Mouse (Mus musculus): ENCODE results near the gene Spns1.
A peak's percentile ranks its signal among the peaks of the same experiment; 100 is the strongest.
"Not testable (repeated sequence)": the region's sequence is repeated elsewhere in the genome, so short reads cannot be mapped to it uniquely, and the experiment has no call there.

Gene Spns1

DNA sequence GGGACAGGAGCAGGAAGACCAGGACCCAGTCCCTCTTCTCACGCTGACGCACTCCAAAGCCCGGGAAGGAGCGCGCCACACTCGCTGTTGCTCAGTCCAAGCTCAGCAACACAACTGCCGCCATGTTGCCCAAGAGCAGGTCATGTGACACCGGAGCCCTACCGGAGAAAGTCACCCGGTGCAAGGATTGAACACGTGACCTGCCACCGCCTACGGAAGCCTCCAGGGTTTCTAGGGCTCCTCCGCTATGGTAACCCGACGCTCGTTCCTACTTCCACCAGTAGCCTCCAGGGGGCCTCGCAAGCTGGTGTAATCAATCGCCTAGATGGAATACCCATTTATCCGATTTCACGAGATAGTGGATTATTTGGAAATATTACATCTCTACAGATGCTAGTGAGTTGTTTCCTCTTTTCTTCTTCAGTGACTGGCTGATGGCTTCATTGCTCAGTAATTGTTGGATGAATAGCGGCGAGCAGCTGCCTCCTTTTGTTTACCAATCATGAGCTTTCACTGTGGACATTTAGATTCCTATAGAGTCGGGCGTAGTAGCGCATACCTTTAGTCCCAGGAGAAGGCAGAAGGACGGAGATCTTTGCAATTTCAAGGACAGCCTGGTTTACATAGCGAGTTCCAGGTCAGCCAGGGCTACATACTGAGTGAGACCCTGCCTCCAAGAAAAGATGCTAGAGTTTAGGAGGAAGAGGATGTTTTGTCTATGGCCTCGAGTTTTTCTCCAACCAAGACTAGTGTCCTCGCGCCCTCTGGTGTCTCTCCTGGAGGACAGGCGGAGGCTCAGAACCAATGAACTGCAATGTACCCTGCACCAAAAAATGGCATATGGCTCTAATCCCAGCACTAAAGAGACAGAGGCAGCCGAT lies at the start of gene Spns1:
Gene Spns1, minus strand, starts transcription at position 173 of the 881 bp plus-strand sequence.
- peak; percentile 96 to 98 for DNase-seq

DNA sequence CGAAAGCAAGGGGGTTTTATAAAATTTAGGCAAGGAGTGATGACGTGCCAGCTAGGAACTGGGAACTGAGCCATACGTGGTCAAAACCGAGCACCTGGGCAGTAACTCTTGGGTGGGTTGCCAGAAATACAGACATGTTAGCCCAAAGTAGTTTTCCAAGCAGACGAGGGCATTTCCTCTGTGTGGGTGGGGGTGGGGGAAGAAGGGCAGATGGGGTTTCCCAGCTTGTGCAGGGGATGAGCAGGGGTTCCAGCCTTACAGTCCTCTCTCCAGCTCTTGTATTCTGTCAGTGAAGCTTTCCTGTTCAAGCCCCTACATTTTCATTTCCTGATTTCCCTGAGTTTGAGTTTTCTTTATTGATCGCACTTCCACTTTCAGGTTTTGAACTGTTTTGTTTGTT lies 46.9 kb upstream of the Spns1 start:
- no peak for DNase-seq

DNA sequence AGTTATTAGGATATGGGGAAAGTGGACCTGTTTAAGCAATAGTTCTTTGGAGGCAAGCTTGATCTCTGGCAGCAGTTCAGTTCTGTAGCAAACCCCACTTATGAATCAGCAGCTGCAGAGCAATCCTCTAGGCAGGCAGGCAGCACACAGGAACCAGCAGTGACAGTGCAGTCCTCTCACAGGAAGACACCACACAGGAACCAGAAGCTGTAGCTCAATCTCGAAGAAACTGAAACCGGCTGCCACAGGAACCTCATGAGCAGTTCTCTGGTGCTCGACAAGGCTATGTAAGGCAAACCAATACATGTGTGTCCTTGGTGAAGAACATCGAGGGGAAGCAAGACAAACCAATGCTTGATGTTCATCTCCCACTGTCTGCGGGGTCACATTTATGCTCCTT lies 44.5 kb upstream of the Spns1 start:
- no peak for DNase-seq

DNA sequence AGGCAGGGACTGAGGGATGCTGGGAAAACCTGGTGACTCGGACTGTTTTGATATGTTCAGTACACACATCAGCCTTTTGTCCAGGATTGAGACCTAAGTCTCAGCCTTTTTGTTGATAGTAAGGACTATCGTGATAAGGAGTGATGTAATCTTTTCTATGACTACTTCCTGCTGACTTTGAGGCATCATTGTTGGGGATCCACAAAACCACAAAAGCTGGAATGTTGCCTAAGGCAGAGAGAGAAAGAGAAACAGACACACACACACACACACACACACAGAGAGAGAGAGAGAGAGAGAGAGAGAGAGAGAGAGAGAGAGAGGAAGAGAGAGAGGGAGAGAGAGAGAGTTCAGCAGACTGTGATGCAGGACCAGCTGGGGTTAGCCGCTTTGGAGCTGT lies 41.2 kb upstream of the Spns1 start:
- DNase-seq, result no peak

DNA sequence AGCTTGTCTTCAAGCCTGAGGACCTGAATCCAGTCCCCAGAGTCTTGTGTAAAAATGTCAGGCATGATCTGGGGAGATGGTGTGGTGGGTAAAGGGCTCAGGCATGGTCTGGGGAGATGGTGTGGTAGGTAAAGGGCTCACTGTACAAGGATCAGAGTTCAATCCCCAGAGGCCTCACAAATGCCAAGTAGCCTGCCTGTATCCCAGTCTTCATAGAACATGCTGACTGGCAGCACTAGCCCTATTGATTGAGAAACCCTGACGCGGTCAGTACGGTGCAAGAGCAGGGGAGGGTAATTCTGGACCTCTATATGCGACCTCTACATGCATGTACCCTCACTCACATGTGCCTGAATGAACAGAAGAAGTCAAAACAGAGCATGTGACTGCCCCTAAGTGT lies 40.4 kb upstream of the Spns1 start:
- no peak for DNase-seq

DNA sequence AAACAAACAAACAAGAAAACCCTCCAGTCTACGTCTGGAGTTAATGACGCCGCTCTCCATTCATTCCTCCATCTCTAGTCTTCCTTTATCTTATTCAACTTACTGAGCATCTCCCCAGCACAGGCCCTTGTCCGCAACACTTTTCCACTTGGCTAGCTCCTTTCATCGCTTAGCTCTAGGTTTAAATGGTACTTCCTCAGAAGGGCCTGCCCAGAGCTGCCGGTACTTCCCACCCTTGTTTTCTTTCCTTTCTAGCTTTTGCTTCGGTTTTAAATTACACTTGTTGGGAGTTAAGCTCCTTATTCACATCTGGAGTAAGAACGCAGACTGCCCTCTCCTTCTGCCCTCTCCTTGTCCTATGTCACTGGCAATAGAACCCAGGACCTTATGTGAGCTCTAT lies 39.8 kb upstream of the Spns1 start:
- DNase-seq, result no peak

DNA sequence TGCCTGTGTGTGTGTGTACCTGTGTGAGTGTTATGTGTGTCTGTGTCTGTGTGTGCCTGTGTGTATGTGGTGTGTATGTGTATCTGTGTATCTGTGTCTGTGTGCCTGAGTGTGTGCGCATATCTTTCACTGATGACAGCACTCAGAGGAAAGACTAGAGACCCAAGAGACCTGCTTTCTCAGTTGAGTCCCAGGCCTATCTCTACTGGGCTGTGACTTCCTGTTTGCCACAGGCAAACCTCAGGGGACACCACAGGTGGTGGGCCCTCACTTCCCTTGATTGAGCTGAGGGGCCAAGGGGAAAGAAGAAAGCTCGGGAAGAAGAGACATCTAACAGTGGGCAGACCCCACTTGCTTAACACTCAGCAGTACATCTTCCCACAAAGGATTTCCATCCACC lies 39.4 kb upstream of the Spns1 start:
- no peak for DNase-seq

DNA sequence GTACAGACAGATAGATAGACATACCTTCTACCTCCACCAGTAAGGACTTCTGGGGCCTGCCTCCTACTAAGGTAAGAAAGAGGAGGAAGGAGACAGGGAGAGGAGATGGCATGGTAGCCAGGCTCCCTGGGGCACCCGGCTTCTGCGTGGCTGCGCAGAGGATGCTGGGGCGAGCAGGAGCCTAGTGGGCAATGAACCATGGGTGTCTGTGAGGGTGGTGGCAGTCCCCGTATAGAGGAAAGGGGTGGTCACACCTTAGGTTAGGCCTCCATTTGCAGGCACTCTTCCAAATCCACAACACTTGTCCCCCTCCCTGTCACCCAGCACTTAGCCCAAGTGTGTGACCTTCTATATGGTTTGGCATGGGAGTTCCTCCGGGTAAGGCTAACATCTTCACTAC lies 37.5 kb upstream of the Spns1 start, which contains the start of gene Cd19:
Gene Cd19, minus strand, starts transcription at position 165 of the 400 bp plus-strand sequence.
- no peak for DNase-seq

DNA sequence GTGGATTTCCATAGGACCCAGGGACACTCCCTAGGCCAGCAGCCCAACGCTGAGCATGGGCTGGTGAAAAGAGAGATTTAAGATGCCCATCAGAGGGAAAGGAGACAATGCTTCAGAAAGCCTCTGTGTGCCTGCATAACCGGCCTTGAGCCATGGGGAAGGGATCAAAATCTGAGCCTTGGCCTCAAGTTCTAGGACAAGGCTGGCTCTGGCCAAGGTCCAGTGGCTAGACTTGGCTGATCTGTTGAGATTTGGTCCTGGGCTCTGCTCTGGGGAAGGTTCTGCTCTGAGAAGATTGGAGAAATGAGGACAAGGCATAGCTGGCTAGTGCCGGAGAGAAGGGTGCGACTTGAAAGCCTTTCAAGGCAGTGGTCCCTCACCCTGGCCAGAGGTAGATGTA lies 33.8 kb upstream of the Spns1 start:
- no peak for DNase-seq

DNA sequence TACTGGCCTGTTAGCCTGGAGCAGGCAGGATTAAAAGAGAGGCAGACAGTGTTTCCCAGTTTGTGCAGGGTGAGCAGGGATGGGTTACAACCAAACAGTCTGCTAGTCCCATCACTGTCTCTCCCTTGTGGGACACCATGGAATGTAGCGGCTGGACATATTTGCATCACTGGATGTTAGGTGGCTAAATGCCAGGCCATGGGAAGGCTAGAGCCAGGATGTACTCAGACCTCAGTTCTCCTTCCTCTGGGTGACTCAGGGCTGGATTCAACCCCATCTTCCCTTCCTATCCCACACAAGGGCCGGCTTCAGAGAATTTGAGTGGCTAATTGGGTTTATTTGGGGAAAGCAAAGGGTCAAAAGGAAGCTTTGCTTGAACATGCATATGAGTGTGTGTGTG lies 31.4 kb upstream of the Spns1 start:
- DNase-seq, result no peak

DNA sequence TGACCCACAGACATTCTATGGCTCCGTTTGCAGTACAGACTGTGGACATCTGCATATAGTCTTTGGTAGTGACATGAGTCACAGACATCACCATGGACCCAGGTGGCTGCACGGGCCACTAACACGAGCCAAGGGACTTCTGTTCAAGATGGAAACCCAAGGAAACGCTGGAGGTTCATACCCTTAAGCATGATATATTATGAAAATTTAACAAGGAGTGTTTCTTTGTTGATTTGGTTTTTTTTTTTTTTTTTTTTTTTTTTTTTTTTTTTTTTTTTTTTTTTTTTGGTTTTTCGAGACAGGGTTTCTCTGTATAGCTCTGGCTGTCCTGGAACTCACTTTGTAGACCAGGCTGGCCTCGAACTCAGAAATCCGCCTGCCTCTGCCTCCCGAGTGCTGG lies 25.3 kb upstream of the Spns1 start:
- not testable (repeated sequence) for DNase-seq

DNA sequence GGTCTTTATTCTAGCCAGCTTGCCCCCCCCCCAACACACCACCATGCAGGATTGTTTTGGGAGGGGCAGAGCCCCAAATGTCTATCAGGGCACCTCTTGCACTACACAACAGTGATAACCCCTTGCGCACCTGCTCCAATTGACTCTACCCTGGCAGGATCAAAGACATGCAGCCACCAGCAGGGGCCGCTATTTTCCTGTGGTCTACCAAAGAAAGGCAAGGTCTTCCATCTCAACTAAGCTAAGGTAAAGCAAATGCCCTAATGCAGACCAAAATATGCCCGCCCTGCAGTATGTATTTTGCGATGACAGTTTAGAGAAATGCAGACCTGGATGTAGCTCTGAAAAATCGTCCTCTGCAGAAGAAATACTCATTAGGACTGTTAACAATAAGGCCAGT lies 22.3 kb upstream of the Spns1 start:
- peak; percentile 91 to 95 for DNase-seq

DNA sequence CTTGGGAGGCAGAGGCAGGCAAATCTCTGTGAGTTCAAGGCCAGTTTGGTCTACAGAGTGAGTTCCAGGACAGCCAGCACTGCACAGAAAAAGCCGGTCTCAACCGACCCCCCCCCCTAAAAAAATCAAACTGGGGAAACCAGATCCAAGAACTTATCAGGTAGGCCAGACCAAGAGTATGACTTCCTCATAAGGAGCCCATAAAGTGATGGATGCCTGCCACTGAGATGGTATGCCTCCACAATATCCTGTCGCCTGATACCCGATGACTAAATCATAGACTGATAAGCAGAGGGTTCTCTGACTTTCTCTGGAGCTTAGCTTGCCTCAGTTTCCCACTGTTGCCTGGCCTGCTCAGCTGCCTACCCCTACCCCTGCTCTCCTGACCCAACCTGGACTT lies 20.6 kb upstream of the Spns1 start:
- no peak for DNase-seq

DNA sequence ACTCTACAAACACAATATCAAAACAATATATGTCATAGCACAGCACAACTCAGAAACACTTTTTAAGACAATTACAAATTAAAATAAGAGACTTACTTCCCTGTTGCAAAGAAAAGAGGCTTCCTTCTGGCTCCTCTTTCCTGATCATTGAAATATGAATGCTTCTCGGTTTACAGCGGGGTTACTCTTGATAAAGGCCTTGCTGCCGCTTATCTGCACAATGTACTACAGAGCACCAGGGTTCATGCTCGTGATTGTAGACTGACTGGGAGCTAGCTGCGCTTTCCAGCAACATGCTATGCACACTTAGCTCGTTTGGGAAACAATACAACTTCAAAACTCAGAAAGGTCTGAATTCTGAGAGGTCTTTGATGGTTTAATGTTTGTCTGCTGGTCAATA lies 20.0 kb upstream of the Spns1 start:
- no peak for DNase-seq

DNA sequence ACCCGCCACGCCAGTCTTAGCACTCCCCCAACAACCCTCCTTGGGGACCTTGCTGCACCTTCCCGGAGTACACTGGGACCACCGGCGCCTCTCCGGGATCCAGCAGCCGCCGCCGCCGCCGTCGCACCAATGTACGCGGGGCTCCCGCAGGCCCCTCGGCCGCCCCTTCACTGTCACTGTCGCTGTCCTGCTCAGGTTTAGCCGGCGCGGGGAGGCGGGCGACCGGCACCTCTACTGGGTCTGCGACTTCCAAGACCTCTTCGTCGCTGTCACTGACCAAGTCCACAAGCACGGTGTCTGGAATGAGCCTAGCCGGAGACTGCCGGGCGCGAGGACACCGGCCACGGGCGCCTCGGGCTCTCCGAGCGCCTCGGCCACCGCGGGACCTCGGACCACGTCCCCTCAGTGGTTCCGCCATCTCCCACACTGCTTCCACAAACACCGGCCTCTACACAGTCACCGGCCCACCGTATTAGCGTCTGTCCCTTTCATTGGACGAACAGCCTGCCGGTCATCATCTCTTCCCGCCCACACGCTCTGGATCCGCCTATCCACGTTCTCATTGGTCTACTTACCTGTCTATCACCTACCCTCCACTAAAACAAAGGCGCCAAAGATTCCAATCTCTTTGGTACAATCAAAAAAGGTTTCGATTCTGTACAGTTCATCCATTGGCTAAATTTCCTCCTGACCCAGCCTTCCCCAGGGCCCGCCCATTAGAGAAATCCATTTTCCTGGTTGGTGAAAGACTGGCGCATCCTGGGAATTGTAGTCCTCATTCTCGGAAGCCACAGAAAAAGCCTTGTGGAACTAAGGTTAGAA lies 19.3 kb upstream of the Spns1 start, which contains the start of gene Nfatc2ip:
Gene Nfatc2ip, minus strand, starts transcription at position 440 of the 822 bp plus-strand sequence.
- peak; percentile 97 to 99 for DNase-seq

DNA sequence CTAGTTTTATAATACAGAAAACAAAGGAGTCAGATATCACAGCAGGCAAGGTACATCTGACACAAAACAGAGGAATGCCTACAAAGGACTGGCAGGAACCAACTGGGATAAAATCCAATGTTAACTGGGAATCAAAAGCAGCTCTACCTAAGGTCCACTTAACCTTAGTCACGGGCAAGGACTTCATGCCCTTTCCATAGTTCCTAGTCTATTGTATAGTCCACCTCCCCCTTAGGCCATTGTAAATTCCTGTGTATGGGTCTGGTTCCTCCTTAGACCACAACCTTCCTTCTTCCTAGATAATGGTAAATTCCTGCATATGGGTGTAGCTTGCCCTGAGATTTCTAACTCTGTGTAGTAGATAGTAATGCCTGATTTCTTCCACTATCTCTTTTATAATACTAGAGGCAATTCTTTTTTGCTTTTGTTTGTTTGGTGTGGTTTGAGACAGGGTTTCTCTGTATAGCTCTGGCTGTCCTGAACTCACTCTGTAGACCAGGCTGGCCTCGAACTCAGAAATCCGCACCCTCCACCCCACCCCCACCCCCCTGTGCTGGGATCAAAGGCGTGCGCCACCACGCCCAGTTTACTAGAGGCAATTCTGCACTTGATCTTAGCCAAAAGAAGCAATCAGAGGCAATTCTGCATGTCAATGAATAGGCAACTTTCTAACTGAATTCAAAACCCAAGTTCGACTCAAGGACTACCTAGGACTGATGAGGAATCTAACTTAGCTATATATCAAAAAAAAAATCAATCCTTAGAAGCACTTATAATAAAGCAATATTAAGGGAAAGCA lies 15.0 kb upstream of the Spns1 start:
- not testable (repeated sequence) for DNase-seq

DNA sequence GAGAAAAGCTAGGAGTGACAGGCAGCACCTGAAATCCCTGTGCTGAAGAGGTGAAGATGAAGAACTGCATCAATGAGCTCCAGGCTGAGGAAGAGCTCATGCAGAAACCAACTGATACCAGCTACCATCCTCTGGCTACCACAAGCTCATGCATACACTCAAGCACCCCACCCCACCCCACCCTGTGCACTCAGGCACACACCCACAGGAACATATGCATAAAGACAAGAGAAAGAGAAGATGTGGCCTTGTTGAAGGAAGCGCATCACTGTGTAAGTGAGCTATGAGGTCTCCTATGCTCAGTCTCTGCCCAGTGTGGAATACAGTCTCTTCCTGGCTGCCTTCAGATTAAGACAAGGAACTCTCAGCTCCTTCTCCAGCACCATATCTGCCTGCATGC lies 10.9 kb upstream of the Spns1 start:
- DNase-seq, result no peak

DNA sequence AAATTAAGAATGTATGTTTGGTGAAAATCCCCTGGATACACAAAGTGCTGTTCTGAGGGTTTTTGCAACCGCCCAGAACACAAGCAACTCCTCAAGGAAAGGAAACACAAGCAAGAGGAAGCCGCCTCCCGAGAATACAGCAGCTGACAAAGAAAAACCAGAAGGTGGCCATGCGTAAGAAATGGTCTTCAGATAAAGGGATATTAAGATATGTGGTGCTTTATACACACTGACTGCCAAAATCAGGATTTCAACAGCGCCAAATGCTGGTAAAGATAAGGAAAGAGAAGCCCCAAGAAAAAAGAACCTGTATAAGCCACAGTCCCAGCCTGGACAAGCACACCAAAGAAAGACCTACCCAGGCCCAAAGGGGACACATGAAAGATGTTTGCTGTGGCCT lies 6.3 kb upstream of the Spns1 start:
- no peak for DNase-seq

DNA sequence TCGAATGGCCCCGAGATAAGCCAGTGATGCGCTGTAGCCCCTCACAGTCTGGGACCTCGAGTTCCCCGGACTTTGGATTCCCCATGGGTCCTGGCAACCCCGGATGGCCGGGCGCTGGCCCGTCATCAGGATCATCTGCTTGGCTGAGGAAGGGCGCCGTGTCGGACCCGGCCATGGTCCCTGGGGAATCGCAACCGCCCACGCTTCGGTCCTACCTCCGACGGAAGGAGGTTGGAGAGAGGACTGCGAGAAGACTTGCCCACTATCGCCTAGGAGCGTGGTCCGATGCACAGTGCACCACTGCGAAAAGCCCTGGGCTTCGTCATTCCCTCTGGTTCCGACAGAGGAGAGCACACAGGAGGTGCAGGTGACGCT lies 360 bp downstream of the Spns1 start:
- DNase-seq, result peak in 1 of 2 experiments; percentile 61

DNA sequence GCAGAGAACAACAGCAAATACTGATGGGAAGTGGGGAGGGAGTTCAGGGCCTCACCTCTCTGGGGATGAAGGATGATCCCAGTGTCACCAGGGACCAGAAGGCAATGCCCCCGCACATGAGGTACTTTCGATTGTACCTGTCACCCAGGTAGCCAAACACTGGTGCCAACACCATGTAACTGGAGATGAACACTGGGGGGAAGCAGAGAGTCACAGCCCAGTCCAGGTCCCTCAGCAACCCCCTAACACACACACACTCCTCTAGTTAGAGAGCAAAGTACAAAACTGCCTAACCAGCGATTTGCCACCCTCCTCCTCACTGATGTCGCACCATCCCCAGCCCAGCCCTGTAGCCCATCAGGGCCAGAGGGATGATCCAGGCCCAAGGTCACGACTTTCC lies 2.2 kb downstream of the Spns1 start:
- DNase-seq, result no peak

DNA sequence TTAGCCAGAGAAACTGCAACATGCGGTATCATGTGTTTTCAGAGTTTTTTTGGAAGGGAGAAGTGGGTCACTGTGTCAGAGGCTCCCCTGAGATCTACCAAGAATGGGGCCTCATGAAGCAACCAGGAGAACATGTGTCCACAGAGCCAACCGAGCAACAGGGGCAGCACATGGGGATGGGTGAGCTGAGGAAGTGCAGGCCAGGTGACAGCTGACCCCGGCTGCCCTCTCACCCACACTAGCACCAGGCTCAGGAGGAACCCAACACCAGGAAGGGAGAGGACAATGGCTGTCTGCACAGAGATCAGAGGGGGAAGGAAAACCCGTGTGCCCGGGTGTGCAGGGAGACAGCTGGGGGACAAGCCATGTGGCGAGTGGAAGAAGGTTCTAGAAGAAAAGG lies 2.7 kb downstream of the Spns1 start:
- no peak for DNase-seq

DNA sequence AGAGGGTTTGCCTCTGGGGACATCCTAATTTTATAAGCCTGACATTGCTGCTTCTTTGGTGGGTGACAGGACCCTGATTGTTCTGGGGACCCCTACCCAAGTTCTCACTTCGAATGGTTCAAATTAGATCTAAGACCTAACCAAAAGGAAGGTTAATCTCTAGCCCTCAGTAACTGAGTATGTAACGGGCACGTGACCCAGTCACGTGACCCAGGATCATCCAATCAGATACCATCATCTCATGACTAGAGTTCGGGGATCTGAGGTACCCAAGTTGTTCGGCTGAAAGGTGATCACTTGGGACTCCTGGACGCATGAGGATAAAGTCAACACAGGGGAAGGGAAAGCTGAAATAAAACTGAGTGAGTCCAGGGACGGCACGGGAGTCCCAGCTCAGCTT lies 4.2 kb downstream of the Spns1 start:
- DNase-seq, result no peak

DNA sequence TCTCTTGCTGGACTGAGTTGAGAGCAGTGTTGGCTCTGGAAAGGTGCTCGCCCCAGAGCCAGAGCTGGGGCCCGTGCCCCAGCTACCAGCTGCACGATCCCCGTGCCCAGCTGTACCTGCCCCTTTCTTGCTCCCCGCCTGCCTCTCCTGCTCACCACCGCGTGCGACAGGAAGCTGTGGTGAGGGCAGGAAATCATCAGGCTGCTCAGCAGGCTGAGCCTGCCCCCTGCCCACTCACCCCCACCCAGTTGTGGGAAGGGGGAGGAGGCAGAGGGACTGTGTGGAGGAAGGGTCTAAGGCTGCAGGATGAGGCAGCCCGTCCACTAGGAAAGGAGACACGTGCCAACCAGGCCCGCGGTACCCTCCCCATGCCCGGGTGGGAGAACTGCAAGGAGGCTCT lies 7.9 kb downstream of the Spns1 start, which contains the start of gene Lat:
Gene Lat, minus strand, starts transcription at position 178 of the 400 bp plus-strand sequence.
- DNase-seq, result no peak
